Mouse (Mus musculus): ENCODE results near the gene Srrm4.

DNA sequence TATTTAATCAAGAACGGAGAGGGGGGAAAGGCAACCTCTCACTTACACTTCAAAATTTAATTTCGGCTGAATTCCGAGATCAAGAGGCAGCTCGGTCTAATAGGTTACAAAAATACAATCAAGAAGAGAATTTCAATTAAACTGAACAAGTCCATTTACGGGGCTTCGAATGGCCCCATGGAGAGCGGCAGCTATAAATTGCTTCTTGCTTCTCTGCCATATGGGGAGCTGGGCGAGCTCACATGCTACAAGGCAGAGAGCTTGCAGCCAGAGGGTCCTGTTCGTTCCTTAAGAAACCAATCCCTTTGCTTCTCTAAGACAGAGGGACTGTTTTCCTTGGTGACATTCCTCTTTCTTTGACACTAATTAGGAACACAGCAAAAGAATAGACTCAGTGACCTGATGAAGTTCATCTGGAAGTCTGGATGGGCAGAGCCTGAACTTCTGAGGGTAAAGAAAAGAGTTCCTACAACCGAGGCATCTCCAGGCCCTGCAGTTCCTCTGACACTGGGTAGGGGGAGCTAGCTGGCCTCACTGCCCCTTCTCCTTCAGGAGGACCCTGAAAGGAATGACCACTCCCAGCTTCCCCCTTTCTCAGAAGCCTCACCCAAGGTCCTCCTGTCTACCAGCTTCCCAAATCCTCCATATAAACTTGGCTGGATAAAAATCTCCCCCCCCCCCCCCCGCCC, 130.1 kb downstream of the Srrm4 start:
- TF ChIP-seq CTCF (IDR thresholded peaks at IDR 0.05; ENCODE audit: low read depth): peak; percentile 42
- no peak for TF ChIP-seq EP300 (IDR thresholded peaks at IDR 0.05; ENCODE audit: low read depth)
